Mouse (Mus musculus): ENCODE data around the gene Atg13. TPM values are rescaled to one million over a fixed set of nuclear protein-coding genes. Genes with fewer than 3 reads are reported as not detected.

The Atg13 gene
- total and polyA plus RNA-seq, 3 experiments = 5.8 to 20.7 (median 8.5) TPM

DNA sequence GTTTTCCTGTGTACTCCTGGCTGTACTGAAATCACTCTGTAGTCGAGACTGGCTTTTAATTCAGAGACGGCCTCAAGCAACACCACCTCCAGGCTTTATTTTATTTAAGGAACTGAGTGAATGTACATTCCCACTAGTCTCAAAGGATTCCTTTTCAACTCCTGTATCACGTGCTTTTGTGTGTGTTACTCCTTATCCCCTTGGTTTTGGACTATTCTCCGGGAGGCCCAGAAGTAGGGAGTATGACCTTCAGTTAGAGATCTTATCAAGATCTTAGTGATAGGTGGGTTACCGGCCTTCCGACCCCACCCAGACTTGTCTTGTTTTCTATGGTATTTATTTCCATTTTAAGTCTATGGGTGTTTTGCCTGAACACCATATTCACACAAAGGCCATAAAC lies 4.6 kb downstream of the Atg13 start:
- peaks cover 12% of the 10 kb centered on the region for H3K79me2 ChIP-seq (replicated peaks; ENCODE audit: control insufficient read depth, extremely low read depth, insufficient read depth, poor library complexity, severe bottlenecking)
- dilution Hi-C loops (cut with MboI; ENCODE audit: extremely low pct_ligation_motif_present, extremely low pct_unique_long_range_greater_than_20kb, low sequenced_read_pairs) = no loop called here
- H3K9me3 ChIP-seq (replicated peaks; ENCODE audit: low read length) = no peaks in the 10 kb centered on the region
- no peak overlapping the region for H3K4me3 ChIP-seq (replicated peaks in 1 of 3; ENCODE audit: low read depth in 2 of 3, low read length in 2 of 3, poor library complexity in 1 of 3)
- no peak overlapping the region for H3K4me2 ChIP-seq (ENCODE audit: insufficient read depth, low read depth, poor library complexity, severe bottlenecking)
- H3K27me3 ChIP-seq (replicated peaks) = no peaks in the 10 kb centered on the region
- DNase-seq (ENCODE audit: extremely low read depth) = no peak
- H3K9ac ChIP-seq (ENCODE audit: insufficient read depth, low read depth) = no peak overlapping the region
- in situ Hi-C loops (cut with MboI; ENCODE audit: low pct_ligation_motif_present, low pct_unique_long_range_greater_than_20kb, low sequenced_read_pairs) = no loop called here
- no peak overlapping the region for H3K27ac ChIP-seq (ENCODE audit: insufficient read depth, low read depth)
- TF ChIP-seq ZC3H11A (IDR thresholded peaks at IDR 0.05; ENCODE audit: low read depth, low read length) (no peak), MAX (IDR thresholded peaks at IDR 0.05; ENCODE audit: low read length) (no peak), ELF1 (IDR thresholded peaks at IDR 0.05; ENCODE audit: low read depth, low read length) (no peak), ZNF384 (IDR thresholded peaks at IDR 0.05; ENCODE audit: low read depth, low read length) (no peak), NRF1 (IDR thresholded peaks at IDR 0.05; ENCODE audit: low read depth, low read length) (no peak), BHLHE40 (IDR thresholded peaks at IDR 0.05; ENCODE audit: low read depth, low read length) (no peak), UBTF (IDR thresholded peaks at IDR 0.05; ENCODE audit: low read depth, low read length) (no peak), E2F4 (IDR thresholded peaks at IDR 0.05; ENCODE audit: insufficient replicate concordance, low read depth, low read length) (no peak), CHD1 (IDR thresholded peaks at IDR 0.05; ENCODE audit: low read depth, low read length) (no peak), MAFK (IDR thresholded peaks at IDR 0.05; ENCODE audit: insufficient replicate concordance, low read length) (no peak), ETS1 (conservative IDR thresholded peaks at IDR 0.05; ENCODE audit: low read depth, low read length) (no peak), SIN3A (IDR thresholded peaks at IDR 0.05; ENCODE audit: low read length) (no peak), IRF4 (IDR thresholded peaks at IDR 0.05; ENCODE audit: low read depth, low read length) (no peak), GABPA (IDR thresholded peaks at IDR 0.05; ENCODE audit: insufficient replicate concordance, low read depth, low read length) (no peak), MYC (IDR thresholded peaks at IDR 0.05; ENCODE audit: low read depth, low read length) (no peak), CHD2 (IDR thresholded peaks at IDR 0.05; ENCODE audit: low read length) (no peak), EP300 (IDR thresholded peaks at IDR 0.05; ENCODE audit: low read length) (no peak)
- peaks cover 0 to 4% of the 10 kb centered on the region in 2 experiments for H3K36me3 ChIP-seq (replicated peaks in 1 of 2; ENCODE audit: control insufficient read depth in 1 of 2, insufficient read depth in 1 of 2, low read length in 1 of 2)
- peaks cover 2 to 9% of the 10 kb centered on the region in 2 experiments; a peak in 3 of 4 replicates for H3K4me1 ChIP-seq (ENCODE audit: control insufficient read depth in 1 of 2, insufficient read depth in 2 of 2)

GRCm38 (mm10) chr2:91701366-91701765 lies 9.0 kb downstream of the Atg13 start:
- Histone ChIP-seq H3K27ac (ENCODE audit: insufficient read depth, low read depth) (no peak overlapping the region), H3K79me2 (replicated peaks; ENCODE audit: control insufficient read depth, extremely low read depth, insufficient read depth, poor library complexity, severe bottlenecking) (no peaks in the 10 kb centered on the region), H3K9me3 (replicated peaks; ENCODE audit: low read length) (no peaks in the 10 kb centered on the region), H3K4me1 (ENCODE audit: control insufficient read depth in 1 of 2, insufficient read depth in 2 of 2) (no peaks in the 10 kb centered on the region), H3K4me3 (replicated peaks in 1 of 3; ENCODE audit: low read depth in 2 of 3, low read length in 2 of 3, poor library complexity in 1 of 3) (no peak overlapping the region), H3K9ac (ENCODE audit: insufficient read depth, low read depth) (no peak overlapping the region), H3K27me3 (replicated peaks) (no peaks in the 10 kb centered on the region), H3K4me2 (ENCODE audit: insufficient read depth, low read depth, poor library complexity, severe bottlenecking) (no peak overlapping the region), H3K36me3 (replicated peaks in 1 of 2; ENCODE audit: control insufficient read depth in 1 of 2, insufficient read depth in 1 of 2, low read length in 1 of 2) (peaks cover 0 to 4% of the 10 kb centered on the region in 2 experiments)
- TF ChIP-seq POLR2A (IDR thresholded peaks at IDR 0.05; ENCODE audit: low read depth, low read length) = no peak
- TF ChIP-seq SIN3A (IDR thresholded peaks at IDR 0.05; ENCODE audit: low read length) = no peak
- TF ChIP-seq NELFE (IDR thresholded peaks at IDR 0.05; ENCODE audit: low read depth, low read length) = no peak
- TF ChIP-seq ZNF384 (IDR thresholded peaks at IDR 0.05; ENCODE audit: low read depth, low read length) = no peak
- TF ChIP-seq TBP (conservative IDR thresholded peaks at IDR 0.05; ENCODE audit: low read depth, low read length) = no peak
- TF ChIP-seq MAZ (IDR thresholded peaks at IDR 0.05; ENCODE audit: low read depth, low read length) = no peak
- no peak for TF ChIP-seq USF2 (conservative IDR thresholded peaks at IDR 0.05; ENCODE audit: low read depth, low read length)
- TF ChIP-seq E2F4 (IDR thresholded peaks at IDR 0.05; ENCODE audit: insufficient replicate concordance, low read depth, low read length) = no peak
- TF ChIP-seq ZKSCAN1 (IDR thresholded peaks at IDR 0.05; ENCODE audit: borderline replicate concordance, low read depth, low read length) = no peak
- no peak for TF ChIP-seq CHD1 (IDR thresholded peaks at IDR 0.05; ENCODE audit: low read depth, low read length)
- no peak for TF ChIP-seq JUND (conservative IDR thresholded peaks at IDR 0.05; ENCODE audit: low read depth, low read length)
- TF ChIP-seq JUN (IDR thresholded peaks at IDR 0.05; ENCODE audit: insufficient read depth, low read depth, low read length) = no peak
- no peak for TF ChIP-seq ZMIZ1 (IDR thresholded peaks at IDR 0.05; ENCODE audit: low read depth, low read length)
- no peak for TF ChIP-seq USF1 (IDR thresholded peaks at IDR 0.05; ENCODE audit: low read depth, low read length)
- TF ChIP-seq ELF1 (IDR thresholded peaks at IDR 0.05; ENCODE audit: low read depth, low read length) = no peak
- no peak for TF ChIP-seq IRF4 (IDR thresholded peaks at IDR 0.05; ENCODE audit: low read depth, low read length)
- no peak for TF ChIP-seq CHD2 (IDR thresholded peaks at IDR 0.05; ENCODE audit: low read length)
- no peak for TF ChIP-seq CTCF (conservative IDR thresholded peaks at IDR 0.05 in 1 of 2, IDR thresholded peaks at IDR 0.05 in 1 of 2; ENCODE audit: low read depth in 2 of 2, low read length in 2 of 2)
- TF ChIP-seq PAX5 (IDR thresholded peaks at IDR 0.05; ENCODE audit: low read length) = no peak
- no peak for TF ChIP-seq MXI1 (IDR thresholded peaks at IDR 0.05; ENCODE audit: low read depth, low read length)
- dilution Hi-C loops (cut with MboI; ENCODE audit: extremely low pct_ligation_motif_present, extremely low pct_unique_long_range_greater_than_20kb, low sequenced_read_pairs) (no loop called here), in situ Hi-C loops (cut with MboI; ENCODE audit: low pct_ligation_motif_present, low pct_unique_long_range_greater_than_20kb, low sequenced_read_pairs) (no loop called here)
- DNase-seq (ENCODE audit: extremely low read depth) = no peak
